Mouse (Mus musculus): ENCODE results near the gene Prrt4.
A peak's percentile ranks its signal among the peaks of the same experiment; 100 is the strongest.

- peak; percentile 73 for TF ChIP-seq CTCF (IDR thresholded peaks at IDR 0.05; ENCODE audit: control insufficient read depth, insufficient read depth, low read length)
- no peak for TF ChIP-seq POLR2A (IDR thresholded peaks at IDR 0.05; ENCODE audit: borderline replicate concordance, control insufficient read depth, low read depth, low read length)
These were observed 25.7 kb upstream of the Prrt4 start for GRCm38 (mm10) chr6:29204932-29205614.

Data from bone marrow, adult 2 months (tissue).